Comparison of ENCODE assay signal across 25 mouse cellular contexts in genomic region chr4:98773785-98774184, GRCm38 (mm10). TPM values are rescaled to one million over a fixed set of nuclear protein-coding genes. Genes with fewer than 3 reads are reported as not detected.
DNase-seq lines count a peak whose midpoint lies in the region; ATAC-seq and TF ChIP-seq lines count a peak whose summit lies in the region.
"Had no signal": no experiment of that assay in that cellular context is flagged by ENCODE, and none has a peak within 500 bp of the region (broad histone marks: within the 10 kb centered on the region; RNA-seq: fewer than 3 reads in every experiment).

No protein-coding gene starts in this region.

- H3K27ac ChIP-seq in lung, postnatal 0 days (ENCODE audit: low read length) = no peak overlapping the region
- H3K27ac ChIP-seq: embryonic facial prominence, embryonic 10.5 days; embryonic facial prominence, embryonic 12.5 days; forebrain, embryonic 10.5 days; forebrain, embryonic 12.5 days had no signal

- no peak for TF ChIP-seq CTCF in lung, postnatal 0 days (IDR thresholded peaks at IDR 0.05)

- no peak for DNase-seq in frontal cortex, postnatal 36 days (ENCODE audit: low spot score in 2 of 2)
- peak; percentile 17 for DNase-seq in lung, postnatal 0 days (ENCODE audit: low spot score)
- DNase-seq in lung, postnatal 36 days = no peak
- peak; percentile 51 for DNase-seq in fat pad, adult 2 months (ENCODE audit: extremely low read depth, low read depth, low spot score)
- DNase-seq in left cerebral cortex, postnatal 10 days (ENCODE audit: extremely low spot score in 1 of 2, low spot score in 2 of 2) = no peak
- DNase-seq: adrenal gland, adult 2 months; adrenal gland, postnatal 10 days; adrenal gland, postnatal 25 days; cerebellum, adult 11-12 months; cerebellum, adult 2 months; cerebellum, adult 9-10 months; cerebellum, postnatal 10 days; cerebellum, postnatal 25 days had no signal

- peak; percentile 69; the same call in 1 of the 2 replicates for ATAC-seq in frontal cortex, adult (ENCODE audit: low TSS enrichment)
- no peak for ATAC-seq in lung, postnatal 0 days
- ATAC-seq: forebrain, embryonic 14.5 days; forebrain, embryonic 16.5 days had no signal

- no peaks in the 10 kb centered on the region for H3K4me1 ChIP-seq in lung, postnatal 0 days (ENCODE audit: insufficient read depth, low read depth, low read length)

- no peak overlapping the region for H3K4me3 ChIP-seq in lung, postnatal 0 days (ENCODE audit: low read depth, low read length)
- H3K4me3 ChIP-seq: embryonic facial prominence, embryonic 10.5 days; embryonic facial prominence, embryonic 12.5 days; forebrain, embryonic 10.5 days; forebrain, embryonic 12.5 days had no signal

- WGBS in lung, postnatal 0 days = 86% methylated on average over 5 of the region's 5 CpGs

- no peaks in the 10 kb centered on the region for H3K27me3 ChIP-seq in lung, postnatal 0 days (replicated peaks; ENCODE audit: insufficient read depth, low read length)
- H3K27me3 ChIP-seq: embryonic facial prominence, embryonic 12.5 days had no signal

- no peak for TF ChIP-seq EP300 in lung, postnatal 0 days (IDR thresholded peaks at IDR 0.05)

- no peaks in the 10 kb centered on the region for H3K9me3 ChIP-seq in lung, postnatal 0 days (ENCODE audit: low read length)
- H3K9me3 ChIP-seq: embryonic facial prominence, embryonic 10.5 days; embryonic facial prominence, embryonic 12.5 days; forebrain, embryonic 10.5 days; forebrain, embryonic 12.5 days had no signal

- no peak overlapping the region for H3K4me2 ChIP-seq in lung, postnatal 0 days (replicated peaks; ENCODE audit: low read depth, low read length)
- H3K4me2 ChIP-seq: embryonic facial prominence, embryonic 12.5 days; forebrain, embryonic 12.5 days had no signal

- H3K36me3 ChIP-seq in lung, postnatal 0 days (ENCODE audit: insufficient read depth, low read length) = no peaks in the 10 kb centered on the region; the same call in 1 of the 2 replicates
- H3K36me3 ChIP-seq: forebrain, embryonic 10.5 days; forebrain, embryonic 12.5 days had no signal

- intact Hi-C loops in left cerebral cortex, postnatal 10 days (cut with DNase I) = no loop called here

- no peak overlapping the region for H3K9ac ChIP-seq in lung, postnatal 0 days (replicated peaks; ENCODE audit: low read depth)
- H3K9ac ChIP-seq: embryonic facial prominence, embryonic 12.5 days; forebrain, embryonic 12.5 days had no signal

RNA-seq across cellular contexts. Expression of gene Kank4, which starts 43.6 kb away (rescaled TPM):
- 0.98 and 1.3 TPM in 2 replicates for polyA plus RNA-seq in lung, postnatal 0 days (2015; fragmentation: Nextera tagmentation; extraction: Ambion mirVana)
- total RNA-seq in left cerebral cortex, postnatal 10 days (2021) = 1 to 10 TPM; 2.4 to 2.5 TPM
- total RNA-seq: MEL had no signal
- polyA plus RNA-seq: C2C12 had no signal

RNA-seq across cellular contexts. Expression of gene L1td1, which starts 47.3 kb away (rescaled TPM):
- not detected in 2 replicates for polyA plus RNA-seq in lung, postnatal 0 days (2015; fragmentation: Nextera tagmentation; extraction: Ambion mirVana)
- not detected for total RNA-seq in left cerebral cortex, postnatal 10 days (2021)
- total RNA-seq: adrenal gland, adult 2 months; adrenal gland, postnatal 10 days; adrenal gland, postnatal 25 days; adrenal gland, postnatal 4 days; MEL had no signal
- polyA plus RNA-seq: adrenal gland, adult 2 months; C2C12; embryonic facial prominence, embryonic 14.5 days; forebrain, embryonic 16.5 days had no signal

RNA-seq across cellular contexts. Expression of gene I0C0044D17Rik, which starts 49.9 kb away (rescaled TPM):
- not detected in 2 replicates for polyA plus RNA-seq in lung, postnatal 0 days (2015; fragmentation: Nextera tagmentation; extraction: Ambion mirVana)
- not detected for total RNA-seq in left cerebral cortex, postnatal 10 days (2021)
- total RNA-seq: adrenal gland, adult 2 months; adrenal gland, postnatal 10 days; adrenal gland, postnatal 25 days; adrenal gland, postnatal 4 days; MEL had no signal
- polyA plus RNA-seq: adrenal gland, adult 2 months; C2C12; cerebellum, adult 2 months; cortical plate, adult 2 months; embryonic facial prominence, embryonic 10.5 days; embryonic facial prominence, embryonic 12.5 days; embryonic facial prominence, embryonic 14.5 days; forebrain, embryonic 10.5 days; forebrain, embryonic 12.5 days; forebrain, embryonic 14.5 days; forebrain, embryonic 16.5 days had no signal

Comparison
In these comparisons a context has a peak if more than half of its experiments do, and no peak if none do; other contexts are left out.
1. DNase-seq: peak in lung, postnatal 0 days (single experiment) and fat pad, adult 2 months (single experiment); none in frontal cortex, postnatal 36 days (0 of 2), lung, postnatal 36 days (single experiment) and left cerebral cortex, postnatal 10 days (0 of 2).